Mouse (Mus musculus): ENCODE data around the gene Olfr70. TPM values are rescaled to one million over a fixed set of nuclear protein-coding genes. Genes with fewer than 3 reads are reported as not detected.

Gene Olfr70
- polyA plus RNA-seq, 1 experiment from 2014 or later, result not detected

DNA sequence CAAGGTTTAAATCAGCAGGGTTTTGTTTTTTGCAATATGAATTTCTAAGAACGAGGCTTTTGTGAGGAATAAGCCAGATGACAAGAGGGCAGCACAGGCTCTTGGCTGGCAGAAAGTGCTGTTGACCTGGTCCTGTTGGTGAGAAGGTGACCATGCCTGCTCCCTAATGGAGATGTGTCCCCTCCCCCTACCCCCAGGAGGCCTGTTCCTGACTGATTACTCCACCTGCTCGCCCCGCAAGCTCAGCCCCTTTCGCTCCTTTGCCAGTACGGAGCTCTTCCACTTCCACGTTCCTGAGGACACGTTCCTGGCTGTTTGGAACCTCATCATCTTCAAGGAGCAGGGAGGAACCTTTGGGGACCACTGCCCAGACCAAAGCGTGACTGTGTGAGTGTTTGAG is 26.9 kb downstream of the Olfr70 start:
- Histone ChIP-seq H3K4me1 (ENCODE audit: control insufficient read depth, insufficient read depth, low read length) (peaks cover 19% of the 10 kb centered on the region), H3K9me3 (ENCODE audit: control insufficient read depth, low read length) (no peaks in the 10 kb centered on the region), H3K9ac (replicated peaks; ENCODE audit: low read depth, low read length) (no peak overlapping the region), H3K27ac (ENCODE audit: low read depth, low read length) (no peak overlapping the region), H3K4me3 (ENCODE audit: low read depth, low read length) (no peak overlapping the region), H3K4me2 (ENCODE audit: low read depth, low read length) (no peak overlapping the region), H3K36me3 (ENCODE audit: control insufficient read depth, insufficient read depth, low read length) (peaks cover 29% of the 10 kb centered on the region), H3K27me3 (ENCODE audit: control insufficient read depth, insufficient read depth, low read length) (no peaks in the 10 kb centered on the region)
- ATAC-seq (ENCODE audit: low read depth), result no peak
- 67% methylated on average over 8 of the region's 8 CpGs for WGBS

DNA sequence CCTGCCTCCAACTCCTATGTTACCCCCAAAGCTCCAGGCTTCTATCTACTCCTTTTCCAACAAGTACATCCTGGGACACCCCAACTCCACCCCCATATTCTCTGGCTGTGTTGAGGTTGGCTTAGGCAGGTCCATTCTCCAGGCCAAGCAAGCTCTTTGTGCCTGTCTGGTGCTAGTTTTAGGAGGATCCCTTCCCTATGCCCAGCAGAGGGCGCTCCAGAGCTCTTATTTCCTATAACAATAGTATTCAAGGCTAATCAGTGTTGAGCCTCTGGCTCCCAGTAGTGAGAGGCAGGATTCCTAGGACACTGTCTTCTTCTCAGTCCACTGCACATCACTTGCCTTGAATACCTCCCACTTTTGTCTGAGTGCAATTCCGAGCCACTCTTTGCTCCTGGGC is 28.5 kb downstream of the Olfr70 start:
- Histone ChIP-seq H3K9me3 (ENCODE audit: control insufficient read depth, low read length) (no peaks in the 10 kb centered on the region), H3K9ac (replicated peaks; ENCODE audit: low read depth, low read length) (0 out of 2 replicates have a peak overlapping the region, but pooled peaks have one; percentile 11), H3K4me2 (ENCODE audit: low read depth, low read length) (peak overlapping the region; percentile 93), H3K27me3 (ENCODE audit: control insufficient read depth, insufficient read depth, low read length) (no peaks in the 10 kb centered on the region), H3K36me3 (ENCODE audit: control insufficient read depth, insufficient read depth, low read length) (peaks cover 21% of the 10 kb centered on the region), H3K27ac (ENCODE audit: low read depth, low read length) (no peak overlapping the region), H3K4me3 (ENCODE audit: low read depth, low read length) (peak overlapping the region; percentile 10; the same call in 1 of the 2 replicates), H3K4me1 (ENCODE audit: control insufficient read depth, insufficient read depth, low read length) (peaks cover 22% of the 10 kb centered on the region)
- 2% methylated on average over 2 of the region's 2 CpGs for WGBS
- no peak for ATAC-seq (ENCODE audit: low read depth)

DNA sequence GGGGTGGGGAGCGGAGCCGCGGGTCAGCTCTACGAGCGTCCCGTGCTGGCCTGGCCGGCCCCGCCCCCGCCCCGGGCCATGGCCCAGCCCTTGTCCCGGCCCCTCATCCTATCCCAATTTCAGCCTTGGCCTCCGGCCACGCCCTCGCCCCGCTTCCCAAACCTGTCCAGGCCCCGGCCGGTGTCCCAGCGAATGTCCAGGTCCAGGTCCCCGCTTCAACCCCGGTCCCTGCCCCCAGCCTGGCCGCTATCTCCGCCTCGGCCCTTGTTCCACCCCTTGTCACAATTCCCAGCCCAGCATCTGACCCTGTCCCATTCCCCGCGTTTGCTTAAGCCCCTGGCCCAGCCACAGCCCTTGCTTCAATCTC is 31.2 kb downstream of the Olfr70 start:
- peak overlapping the region; percentile 58; the same call in 1 of the 2 replicates for H3K27ac ChIP-seq (ENCODE audit: low read depth, low read length)
- H3K9me3 ChIP-seq (ENCODE audit: control insufficient read depth, low read length), result no peaks in the 10 kb centered on the region
- no peaks in the 10 kb centered on the region for H3K27me3 ChIP-seq (ENCODE audit: control insufficient read depth, insufficient read depth, low read length)
- peak overlapping the region; percentile 98 for H3K9ac ChIP-seq (replicated peaks; ENCODE audit: low read depth, low read length)
- peaks cover 22% of the 10 kb centered on the region for H3K4me1 ChIP-seq (ENCODE audit: control insufficient read depth, insufficient read depth, low read length)
- H3K36me3 ChIP-seq (ENCODE audit: control insufficient read depth, insufficient read depth, low read length), result peaks cover 2% of the 10 kb centered on the region
- peak overlapping the region; percentile 93 for H3K4me2 ChIP-seq (ENCODE audit: low read depth, low read length)
- WGBS, result under 1% methylated on average over 16 of the region's 25 CpGs
- peak; percentile 62 for ATAC-seq (ENCODE audit: low read depth)
- peak overlapping the region; percentile 83 for H3K4me3 ChIP-seq (ENCODE audit: low read depth, low read length)

DNA sequence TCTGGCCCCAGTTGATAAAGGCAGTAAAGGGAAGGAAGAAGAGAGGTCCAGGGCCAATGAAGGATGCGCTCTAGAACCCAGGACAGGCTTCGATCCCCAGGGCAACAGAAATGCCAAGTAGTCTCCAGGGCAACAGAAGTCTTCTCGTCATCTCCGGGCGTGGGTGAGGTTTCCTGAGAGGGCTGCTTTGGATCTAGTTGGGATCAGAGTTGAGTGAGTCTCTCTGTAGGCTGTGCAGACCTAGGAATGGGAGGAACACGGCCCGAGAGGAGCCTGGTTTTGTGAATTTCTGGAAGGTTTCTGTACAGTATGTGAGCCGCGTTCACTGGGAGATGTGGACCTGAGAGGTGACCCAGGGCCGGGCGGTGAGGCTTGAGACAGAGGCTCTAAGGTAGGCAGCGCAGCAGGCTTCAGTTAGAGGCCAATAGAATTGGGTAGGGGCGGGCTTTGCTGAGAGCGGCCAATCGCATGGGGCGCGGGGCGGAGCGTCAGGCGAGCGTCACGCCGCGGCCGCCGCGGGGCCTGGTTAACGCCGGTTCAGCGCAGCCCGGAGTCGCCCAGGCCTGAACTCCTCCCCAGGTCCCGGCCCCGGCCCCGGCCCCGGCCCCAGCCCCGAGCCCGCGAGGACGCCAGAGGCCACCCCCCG is 31.7 kb downstream of the Olfr70 start, which contains the start of the genes Tmem8b and Fam221b:
TSS of gene Tmem8b (plus strand) at position 190 of the 646 bp plus-strand sequence.
TSS of gene Fam221b (minus strand) at position 364 of the 646 bp plus-strand sequence.
- ATAC-seq (ENCODE audit: low read depth), result peak; percentile 94
- Histone ChIP-seq H3K4me1 (ENCODE audit: control insufficient read depth, insufficient read depth, low read length) (peaks cover 22% of the 10 kb centered on the region), H3K9me3 (ENCODE audit: control insufficient read depth, low read length) (no peaks in the 10 kb centered on the region)

DNA sequence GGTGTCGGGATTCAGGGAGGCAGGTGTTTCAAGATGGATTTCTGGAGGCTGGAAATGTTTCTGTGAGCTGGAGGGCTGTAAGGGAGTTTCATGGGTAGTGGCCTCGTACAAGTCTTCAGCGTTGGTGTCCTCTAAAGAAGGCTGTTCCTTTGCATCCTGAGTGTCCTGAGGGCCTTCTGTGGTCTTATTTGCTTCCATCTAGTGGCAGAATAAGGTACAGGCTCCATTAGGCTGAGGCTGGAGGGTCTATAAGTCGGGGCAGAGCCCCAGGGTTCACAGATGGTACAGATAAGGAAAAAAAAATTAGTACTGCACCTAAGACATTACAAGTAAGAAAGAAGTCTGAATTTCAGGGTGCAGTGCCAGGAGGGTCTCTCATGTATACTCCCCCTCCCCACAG is 34.2 kb downstream of the Olfr70 start:
- Histone ChIP-seq H3K27me3 (ENCODE audit: control insufficient read depth, insufficient read depth, low read length) (peaks cover 8% of the 10 kb centered on the region), H3K9ac (replicated peaks; ENCODE audit: low read depth, low read length) (no peak overlapping the region), H3K4me3 (ENCODE audit: low read depth, low read length) (no peak overlapping the region), H3K4me2 (ENCODE audit: low read depth, low read length) (no peak overlapping the region), H3K9me3 (ENCODE audit: control insufficient read depth, low read length) (no peaks in the 10 kb centered on the region), H3K4me1 (ENCODE audit: control insufficient read depth, insufficient read depth, low read length) (peaks cover 19% of the 10 kb centered on the region), H3K36me3 (ENCODE audit: control insufficient read depth, insufficient read depth, low read length) (no peaks in the 10 kb centered on the region), H3K27ac (ENCODE audit: low read depth, low read length) (no peak overlapping the region)
- ATAC-seq (ENCODE audit: low read depth), result no peak
- WGBS, result 33% methylated on average over 4 of the region's 4 CpGs

More for the DNA sequence above, 31.7 kb downstream of the Olfr70 start, which contains the start of the genes Tmem8b and Fam221b:
- 1% methylated on average over 16 of the region's 41 CpGs for WGBS
- Histone ChIP-seq H3K9ac (replicated peaks; ENCODE audit: low read depth, low read length) (peak within 1 kb of the TSS; percentile 98), H3K36me3 (ENCODE audit: control insufficient read depth, insufficient read depth, low read length) (no peaks in the 10 kb centered on the region), H3K4me3 (ENCODE audit: low read depth, low read length) (peak within 1 kb of the TSS; percentile 83), H3K4me2 (ENCODE audit: low read depth, low read length) (peak within 1 kb of the TSS; percentile 93), H3K27ac (ENCODE audit: low read depth, low read length) (peak within 1 kb of the TSS; percentile 58), H3K27me3 (ENCODE audit: control insufficient read depth, insufficient read depth, low read length) (no peaks in the 10 kb centered on the region)

DNA sequence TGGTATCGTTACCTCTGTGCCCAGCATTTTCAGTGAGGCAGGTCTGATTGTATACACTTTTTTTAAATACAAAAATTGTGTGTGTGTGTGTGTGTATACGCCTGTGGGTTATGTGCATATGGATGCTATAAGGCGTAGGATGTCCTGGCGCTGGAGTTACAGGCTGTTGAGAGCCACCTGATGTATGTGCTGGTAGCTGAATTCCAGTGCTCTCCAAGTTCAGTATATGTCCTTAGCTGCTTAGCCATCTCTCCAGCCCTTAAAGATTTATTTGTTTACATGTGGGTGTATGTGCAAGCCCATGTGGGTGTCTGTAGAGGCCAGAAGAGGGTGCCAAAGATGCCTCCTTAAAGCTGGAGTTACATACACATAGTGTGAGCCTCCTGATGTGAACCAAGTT is 43.5 kb downstream of the Olfr70 start:
- peak overlapping the region; percentile 72 for H3K4me3 ChIP-seq (ENCODE audit: low read depth, low read length)
- H3K9ac ChIP-seq (replicated peaks; ENCODE audit: low read depth, low read length), result 0 out of 2 replicates have a peak overlapping the region, but pooled peaks have one; percentile 17
- ATAC-seq (ENCODE audit: low read depth), result no peak
- no peaks in the 10 kb centered on the region for H3K36me3 ChIP-seq (ENCODE audit: control insufficient read depth, insufficient read depth, low read length)
- H3K4me2 ChIP-seq (ENCODE audit: low read depth, low read length), result peak overlapping the region; percentile 41; the same call in 1 of the 2 replicates
- WGBS, result 52% methylated on average over 4 of the region's 4 CpGs
- no peaks in the 10 kb centered on the region; the same call in 1 of the 2 replicates for H3K4me1 ChIP-seq (ENCODE audit: control insufficient read depth, insufficient read depth, low read length)
- H3K27ac ChIP-seq (ENCODE audit: low read depth, low read length), result no peak overlapping the region
- no peaks in the 10 kb centered on the region for H3K9me3 ChIP-seq (ENCODE audit: control insufficient read depth, low read length)
- H3K27me3 ChIP-seq (ENCODE audit: control insufficient read depth, insufficient read depth, low read length), result 0 out of 2 replicates have a peak, but pooled peaks cover 1% of the 10 kb centered on the region

DNA sequence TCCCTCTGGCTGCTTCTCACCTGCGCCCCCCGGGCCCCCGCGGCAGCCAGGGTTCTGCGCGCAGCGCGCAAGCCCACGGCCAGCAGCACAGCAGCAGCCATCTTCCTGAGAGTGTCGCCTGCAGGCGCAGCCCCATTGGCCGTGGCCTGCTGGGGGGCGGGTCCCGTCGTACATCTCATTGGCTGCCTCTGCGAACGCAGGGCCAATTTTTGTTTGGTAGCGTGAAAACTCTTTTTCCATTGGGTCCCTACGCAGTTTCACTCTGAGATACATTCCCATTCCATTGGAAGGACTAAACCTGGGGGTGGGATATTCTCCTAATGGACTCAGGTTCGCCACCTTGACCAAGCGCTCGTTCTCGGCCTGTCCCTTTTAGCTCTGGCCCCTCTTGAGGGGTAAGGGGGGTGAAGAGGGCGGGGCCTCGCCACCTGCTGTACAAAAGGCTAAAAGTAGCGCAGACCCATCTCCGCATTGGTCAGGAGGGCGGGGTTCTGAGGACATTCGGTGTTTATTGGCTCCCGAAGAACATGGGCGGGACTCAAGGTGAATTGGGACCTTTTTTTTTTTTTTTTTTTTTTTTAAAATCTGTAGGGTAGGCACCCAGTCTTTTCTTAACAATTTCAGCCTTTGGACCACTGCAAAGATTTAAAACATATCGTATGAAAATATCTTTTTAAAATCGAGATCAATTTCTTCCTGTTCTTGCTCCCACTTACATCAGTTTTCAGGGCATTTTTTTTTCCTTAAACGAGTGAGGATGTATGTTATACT is 44.1 kb downstream of the Olfr70 start, which contains the start of gene Hint2:
TSS of gene Hint2 (minus strand) at position 128 of the 771 bp plus-strand sequence.
- Histone ChIP-seq H3K9me3 (ENCODE audit: control insufficient read depth, low read length) (no peaks in the 10 kb centered on the region), H3K27ac (ENCODE audit: low read depth, low read length) (peak within 1 kb of the TSS; percentile 92), H3K4me1 (ENCODE audit: control insufficient read depth, insufficient read depth, low read length) (no peaks in the 10 kb centered on the region; the same call in 1 of the 2 replicates), H3K36me3 (ENCODE audit: control insufficient read depth, insufficient read depth, low read length) (no peaks in the 10 kb centered on the region), H3K4me2 (ENCODE audit: low read depth, low read length) (peak within 1 kb of the TSS; percentile 83), H3K27me3 (ENCODE audit: control insufficient read depth, insufficient read depth, low read length) (no peaks in the 10 kb centered on the region), H3K4me3 (ENCODE audit: low read depth, low read length) (peak within 1 kb of the TSS; percentile 72), H3K9ac (replicated peaks; ENCODE audit: low read depth, low read length) (peak within 1 kb of the TSS; percentile 78)
- under 1% methylated on average over 34 of the region's 34 CpGs for WGBS
- ATAC-seq (ENCODE audit: low read depth), result peak; percentile 98

DNA sequence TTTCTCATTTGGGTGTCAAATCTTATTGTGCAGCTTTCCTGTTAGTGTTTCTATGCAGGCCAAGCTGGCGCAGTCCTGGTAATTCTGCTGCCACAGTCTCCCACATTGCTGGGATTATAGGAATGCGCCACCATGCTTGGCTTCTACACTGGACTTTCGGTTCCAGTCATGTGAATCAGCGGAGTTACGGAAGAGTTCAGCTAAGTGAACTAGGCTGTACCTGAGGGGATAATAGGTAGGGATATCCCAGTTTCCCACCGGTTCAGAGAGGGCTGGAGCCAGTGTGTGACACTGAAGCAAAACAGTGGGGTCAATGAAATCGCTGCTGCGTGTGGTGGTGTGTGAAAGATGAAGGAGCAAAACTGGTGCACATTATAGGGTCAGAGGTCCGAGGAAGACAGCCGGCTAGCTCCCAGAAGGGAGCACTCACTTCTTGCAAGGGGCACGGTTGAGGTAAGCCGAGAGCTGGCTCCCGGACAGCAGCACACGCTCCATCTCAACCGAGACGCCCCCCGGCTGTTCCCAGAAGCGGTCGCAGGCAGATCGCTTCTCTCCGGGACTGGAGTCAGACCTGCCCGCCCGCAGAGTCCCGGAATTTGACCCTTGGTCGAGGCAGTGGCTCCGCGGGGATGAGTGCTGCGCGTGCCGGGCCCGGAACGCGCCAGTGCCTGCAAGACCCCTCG is 44.8 kb downstream of the Olfr70 start:
- no peaks in the 10 kb centered on the region; the same call in 1 of the 2 replicates for H3K4me1 ChIP-seq (ENCODE audit: control insufficient read depth, insufficient read depth, low read length)
- H3K27me3 ChIP-seq (ENCODE audit: control insufficient read depth, insufficient read depth, low read length), result no peaks in the 10 kb centered on the region
- H3K4me3 ChIP-seq (ENCODE audit: low read depth, low read length), result peak overlapping the region; percentile 72
- no peak; the same call in 1 of the 2 replicates for ATAC-seq (ENCODE audit: low read depth)
- peak overlapping the region; percentile 83 for H3K4me2 ChIP-seq (ENCODE audit: low read depth, low read length)
- no peaks in the 10 kb centered on the region for H3K9me3 ChIP-seq (ENCODE audit: control insufficient read depth, low read length)
- no peaks in the 10 kb centered on the region for H3K36me3 ChIP-seq (ENCODE audit: control insufficient read depth, insufficient read depth, low read length)
- WGBS, result 5% methylated on average over 30 of the region's 34 CpGs
- peak overlapping the region; percentile 92 for H3K27ac ChIP-seq (ENCODE audit: low read depth, low read length)
- peak overlapping the region; percentile 78 for H3K9ac ChIP-seq (replicated peaks; ENCODE audit: low read depth, low read length)
